Mouse (Mus musculus) kidney, embryonic 16.5 days (tissue): Measurements from ENCODE around the gene Sec22c. TPM values are rescaled to one million over a fixed set of nuclear protein-coding genes. Genes with fewer than 3 reads are reported as not detected.

ENCODE experiments used
- ATAC-seq: fragments of 200-750 bp; cut with Nextera tagmentation; 2 replicates; pipeline ENCODE4 v1.8.0; 2017; ENCODE audit warnings: moderate TSS enrichment; ENCODE audit not compliant: low FRiP score, low TSS enrichment
- H3K27ac ChIP-seq: fragments of 300-500 bp; sonication (generic); 2 replicates; pipeline ENCODE4 v1.5.1; 2014; ENCODE audit warnings: low read length
- H3K27me3 ChIP-seq: fragments of 300-500 bp; sonication (generic); 2 replicates; pipeline ENCODE4 v1.6.1; 2014; ENCODE audit warnings: low read length, control low read depth, mixed read lengths; ENCODE audit not compliant: insufficient read depth
- H3K36me3 ChIP-seq: fragments of 300-500 bp; sonication (generic); 2 replicates; pipeline ENCODE4 v1.6.1; 2014; ENCODE audit warnings: low read length, control low read depth, mixed read lengths; ENCODE audit not compliant: insufficient read depth
- H3K4me1 ChIP-seq: fragments of 300-500 bp; sonication (generic); 2 replicates; pipeline ENCODE4 v1.6.1; 2014; ENCODE audit warnings: low read length, control low read depth, mixed read lengths; ENCODE audit not compliant: insufficient read depth
- H3K4me2 ChIP-seq: fragments of 300-500 bp; sonication (generic); replicated peaks from 2 replicates; pipeline ENCODE4 v1.6.1; 2014; ENCODE audit warnings: low read depth, low read length
- H3K4me3 ChIP-seq: fragments of 300-500 bp; sonication (generic); 2 replicates; pipeline ENCODE4 v1.5.1; 2014; ENCODE audit warnings: mild to moderate bottlenecking, low read length
- H3K9ac ChIP-seq: fragments of 300-500 bp; sonication (generic); replicated peaks from 2 replicates; pipeline ENCODE4 v1.6.1; 2014; ENCODE audit warnings: low read length
- H3K9me3 ChIP-seq: fragments of 300-500 bp; sonication (generic); 2 replicates; pipeline ENCODE4 v1.6.1; 2016; ENCODE audit warnings: low read length, control low read depth
- WGBS: fragments of 180-500 bp; shearing (Covaris S2); extraction: QIAGEN DNeasy Blood & Tissue Kit; methylation state at CpG from one replicate; pipeline ENCODE4 v1.1.7; 2014; 5-methylcytosine and 5-hydroxymethylcytosine counted together
- polyA plus RNA-seq: library from polyadenylated mRNA; unstranded; fragments of >200 nt; fragmentation: Nextera tagmentation; extraction: Ambion mirVana; gene quantifications from 2 replicates; pipeline ENCODE4 v1.2.1, GENCODE M21; 2015

The Sec22c gene
- polyA plus RNA-seq, 1 experiment from 2014 or later = 8.5 TPM

- no peak overlapping the region for H3K4me2 ChIP-seq
- no peak overlapping the region for H3K27ac ChIP-seq
- ATAC-seq = no peak
- H3K4me1 ChIP-seq = no peaks in the 10 kb centered on the region
- peaks cover 6% of the 10 kb centered on the region; the same call in 1 of the 2 replicates for H3K27me3 ChIP-seq
- H3K4me3 ChIP-seq = no peak overlapping the region
- H3K36me3 ChIP-seq = no peaks in the 10 kb centered on the region
- H3K9me3 ChIP-seq = no peaks in the 10 kb centered on the region
- WGBS = 77% methylated on average over 7 of the region's 7 CpGs
- H3K9ac ChIP-seq = no peak overlapping the region
These were observed 45.5 kb downstream of the Sec22c start for GRCm38 (mm10) chr9:121659791-121660190.

- H3K36me3 ChIP-seq = no peaks in the 10 kb centered on the region
- H3K4me1 ChIP-seq = no peaks in the 10 kb centered on the region
- no peak overlapping the region for H3K27ac ChIP-seq
- H3K4me3 ChIP-seq = no peak overlapping the region
- peaks cover 6% of the 10 kb centered on the region; the same call in 1 of the 2 replicates for H3K27me3 ChIP-seq
- H3K4me2 ChIP-seq = no peak overlapping the region
- no peaks in the 10 kb centered on the region for H3K9me3 ChIP-seq
- 78% methylated on average over 7 of the region's 7 CpGs for WGBS
- no peak overlapping the region for H3K9ac ChIP-seq
- no peak for ATAC-seq
These were observed 47.0 kb downstream of the Sec22c start for GRCm38 (mm10) chr9:121658248-121658647.

- WGBS = 19% methylated on average over 13 of the region's 13 CpGs
- Histone ChIP-seq H3K4me2 (no peak overlapping the region), H3K9me3 (no peaks in the 10 kb centered on the region), H3K27ac (no peak overlapping the region), H3K9ac (no peak overlapping the region), H3K36me3 (no peaks in the 10 kb centered on the region), H3K4me3 (no peak overlapping the region), H3K27me3 (peaks cover 6% of the 10 kb centered on the region; the same call in 1 of the 2 replicates), H3K4me1 (no peaks in the 10 kb centered on the region)
- no peak for ATAC-seq
These were observed 48.1 kb downstream of the Sec22c start for GRCm38 (mm10) chr9:121657143-121657542.

GRCm38 (mm10) chr9:121656322-121656721, 49.0 kb downstream of the Sec22c start:
- WGBS = 84% methylated on average over 5 of the region's 5 CpGs
- no peak for ATAC-seq

GRCm38 (mm10) chr9:121653668-121654067, 51.6 kb downstream of the Sec22c start:
- Histone ChIP-seq H3K27me3 (0 out of 2 replicates have a peak, but pooled peaks cover 6% of the 10 kb centered on the region), H3K36me3 (no peaks in the 10 kb centered on the region), H3K27ac (no peak overlapping the region), H3K4me2 (no peak overlapping the region), H3K4me1 (no peaks in the 10 kb centered on the region), H3K4me3 (no peak overlapping the region), H3K9ac (no peak overlapping the region), H3K9me3 (no peaks in the 10 kb centered on the region)
- ATAC-seq = no peak
- WGBS = 88% methylated on average over 10 of the region's 10 CpGs

More at GRCm38 (mm10) chr9:121656322-121656721, 49.0 kb downstream of the Sec22c start:
- no peaks in the 10 kb centered on the region for H3K36me3 ChIP-seq
- H3K4me2 ChIP-seq = no peak overlapping the region
- H3K27ac ChIP-seq = no peak overlapping the region
- peaks cover 6% of the 10 kb centered on the region; the same call in 1 of the 2 replicates for H3K27me3 ChIP-seq
- H3K9me3 ChIP-seq = no peaks in the 10 kb centered on the region
- no peaks in the 10 kb centered on the region for H3K4me1 ChIP-seq
- H3K9ac ChIP-seq = no peak overlapping the region
- no peak overlapping the region for H3K4me3 ChIP-seq

GRCm38 (mm10) chr9:121647026-121647425, 58.3 kb downstream of the Sec22c start:
- Histone ChIP-seq H3K36me3 (no peaks in the 10 kb centered on the region), H3K9me3 (no peaks in the 10 kb centered on the region), H3K27me3 (peaks cover 24% of the 10 kb centered on the region), H3K27ac (no peak overlapping the region), H3K9ac (no peak overlapping the region), H3K4me1 (peaks cover 11% of the 10 kb centered on the region), H3K4me3 (no peak overlapping the region), H3K4me2 (no peak overlapping the region)
- WGBS = 65% methylated on average over 7 of the region's 7 CpGs
- no peak for ATAC-seq

GRCm38 (mm10) chr9:121644855-121645254, 60.4 kb downstream of the Sec22c start:
- peaks cover 46% of the 10 kb centered on the region for H3K27me3 ChIP-seq
- no peaks in the 10 kb centered on the region for H3K9me3 ChIP-seq
- peaks cover 18% of the 10 kb centered on the region for H3K4me1 ChIP-seq
- H3K4me3 ChIP-seq = no peak overlapping the region
- 32% methylated on average over 3 of the region's 3 CpGs for WGBS
- H3K9ac ChIP-seq = no peak overlapping the region
- no peak overlapping the region for H3K27ac ChIP-seq
- H3K4me2 ChIP-seq = no peak overlapping the region
- no peak for ATAC-seq
- no peaks in the 10 kb centered on the region for H3K36me3 ChIP-seq

- H3K27me3 ChIP-seq = peaks cover 56% of the 10 kb centered on the region
- H3K36me3 ChIP-seq = no peaks in the 10 kb centered on the region
- H3K9me3 ChIP-seq = no peaks in the 10 kb centered on the region
- ATAC-seq = peak; percentile 83
- WGBS = under 1% methylated on average over 78 of the region's 79 CpGs
- peak within 1 kb of the TSS; percentile 56 for H3K4me3 ChIP-seq
- H3K27ac ChIP-seq = no peak within 1 kb of the TSS
- H3K4me2 ChIP-seq = peak within 1 kb of the TSS; percentile 96
- peak within 1 kb of the TSS; percentile 57 for H3K9ac ChIP-seq
- peaks cover 18% of the 10 kb centered on the region for H3K4me1 ChIP-seq
These were observed 62.7 kb downstream of the Sec22c start, which contains the start of gene Vipr1 for GRCm38 (mm10) chr9:121642401-121643181. Gene Vipr1 (plus strand): TSS chr9:121642716.

GRCm38 (mm10) chr9:121642001-121642400, 63.3 kb downstream of the Sec22c start, which contains the start of gene Lyzl4:
Gene Lyzl4 (minus strand): TSS chr9:121642096.
- Histone ChIP-seq H3K4me2 (peak within 1 kb of the TSS; percentile 96), H3K9me3 (no peaks in the 10 kb centered on the region), H3K27ac (no peak within 1 kb of the TSS), H3K36me3 (no peaks in the 10 kb centered on the region), H3K27me3 (peaks cover 54% of the 10 kb centered on the region), H3K4me3 (peak within 1 kb of the TSS; percentile 56), H3K9ac (peak within 1 kb of the TSS; percentile 57), H3K4me1 (peaks cover 18% of the 10 kb centered on the region)
- ATAC-seq = peak; percentile 89
- WGBS = 0% methylated on average over 26 of the region's 26 CpGs
